Mouse (Mus musculus) activated CD4-positive, CD25-positive, alpha-beta regulatory T cell, adult 4 months (primary cell): ENCODE results near the gene Gm10837. TPM values are rescaled to one million over a fixed set of nuclear protein-coding genes. Genes with fewer than 3 reads are reported as not detected.

Experiments
- ATAC-seq: one replicate; pipeline ENCODE4 v1.8.0; 2017
- polyA plus RNA-seq, 2 experiments: library from polyadenylated mRNA; unstranded; fragments of 100-300 nt; shearing (Covaris generic); gene quantifications; one replicate each; pipeline ENCODE4 v1.2.1; 2017

Gm10837 gene
- polyA plus RNA-seq, 2 experiments from 2014 or later, result not detected

- ATAC-seq, result no peak
Measured at GRCm38 (mm10) chr14:122464763-122465741, 25.3 kb upstream of the Gm10837 start, which contains the start of gene Zic5. TSS of gene Zic5 (minus strand) at chr14:122465677.

- no peak for ATAC-seq
Measured at GRCm38 (mm10) chr14:122465931-122466490, 24.4 kb upstream of the Gm10837 start.

- no peak for ATAC-seq
Measured at GRCm38 (mm10) chr14:122466756-122467362, 23.5 kb upstream of the Gm10837 start.

GRCm38 (mm10) chr14:122467926-122468841 lies 22.2 kb upstream of the Gm10837 start:
- ATAC-seq, result no peak

- no peak for ATAC-seq
Measured at GRCm38 (mm10) chr14:122468971-122469755, 21.2 kb upstream of the Gm10837 start.

- no peak for ATAC-seq
Measured at GRCm38 (mm10) chr14:122471449-122472085, 18.8 kb upstream of the Gm10837 start.

GRCm38 (mm10) chr14:122472161-122472560 lies 18.2 kb upstream of the Gm10837 start:
- ATAC-seq, result no peak

- ATAC-seq, result no peak
Measured at GRCm38 (mm10) chr14:122472647-122473046, 17.7 kb upstream of the Gm10837 start.

GRCm38 (mm10) chr14:122473211-122473751 lies 17.1 kb upstream of the Gm10837 start:
- ATAC-seq, result no peak

GRCm38 (mm10) chr14:122474041-122474890 lies 16.1 kb upstream of the Gm10837 start:
- ATAC-seq, result no peak

GRCm38 (mm10) chr14:122474891-122475556 lies 15.4 kb upstream of the Gm10837 start, which contains the start of gene Zic2:
TSS of gene Zic2 (plus strand) at chr14:122475435.
- no peak for ATAC-seq

- ATAC-seq, result no peak
Measured at GRCm38 (mm10) chr14:122475557-122476040, 14.8 kb upstream of the Gm10837 start.

- no peak for ATAC-seq
Measured at GRCm38 (mm10) chr14:122476041-122476821, 14.2 kb upstream of the Gm10837 start.

GRCm38 (mm10) chr14:122476822-122477215 lies 13.6 kb upstream of the Gm10837 start:
- ATAC-seq, result no peak

GRCm38 (mm10) chr14:122477261-122477671 lies 13.1 kb upstream of the Gm10837 start:
- ATAC-seq, result no peak

GRCm38 (mm10) chr14:122477971-122478573 lies 12.3 kb upstream of the Gm10837 start:
- no peak for ATAC-seq

GRCm38 (mm10) chr14:122478574-122479011 lies 11.8 kb upstream of the Gm10837 start:
- no peak for ATAC-seq
